Mouse (Mus musculus): Measurements from ENCODE around the gene Plekhb2. TPM values are rescaled to one million over a fixed set of nuclear protein-coding genes. Genes with fewer than 3 reads are reported as not detected.

Plekhb2 gene
- polyA plus RNA-seq (2014; fragmentation: Illumina TruSeq; extraction: RNeasy Lipid Tissue Mini Kit (QIAGEN cat#74804); ENCODE audit: low read depth, low replicate concordance), result 142 TPM

DNA sequence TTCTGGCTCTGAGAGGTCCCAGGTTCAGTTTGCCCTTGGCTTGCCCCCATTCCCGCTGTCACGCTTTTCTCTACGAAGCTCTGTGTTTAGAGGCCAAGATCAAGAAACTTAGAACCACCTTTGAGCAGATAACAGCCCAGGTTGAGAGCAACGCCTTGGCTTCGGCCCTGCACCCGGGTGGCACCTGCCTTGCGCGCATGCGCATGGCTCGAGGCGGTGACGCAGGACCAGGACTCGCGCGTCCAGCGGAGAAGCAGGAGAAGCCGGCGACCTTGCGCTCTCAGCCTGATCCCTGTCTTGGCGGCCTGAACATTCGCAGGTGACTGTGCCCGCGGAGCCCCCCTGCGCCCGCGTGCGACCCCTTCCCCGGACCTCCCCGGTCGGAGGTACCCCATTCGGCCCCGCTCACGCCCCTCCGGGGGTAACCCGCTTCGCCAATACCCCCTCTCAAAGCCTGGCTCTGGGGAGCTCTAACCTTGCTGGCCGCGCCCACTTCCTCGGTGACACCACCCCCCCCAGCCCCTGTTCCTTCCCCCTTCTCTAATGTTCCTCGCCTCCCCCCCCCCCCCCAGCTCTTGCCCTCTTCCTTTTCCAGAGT is at the start of gene Plekhb2:
Gene Plekhb2 (plus strand): TSS at position 232 of the 598 bp plus-strand sequence.

GRCm38 (mm10) chr1:34842887-34843618 is 6.7 kb upstream of the Plekhb2 start, which contains the start of gene Fam168b:
Fam168b (minus strand) TSS chr1:34843065.

Other genes starting within 250 kb of the Plekhb2 start
- gene Fam168b, start 6.9 kb upstream of the Plekhb2 start, polyA plus RNA-seq (2014; fragmentation: Illumina TruSeq; extraction: RNeasy Lipid Tissue Mini Kit (QIAGEN cat#74804); ENCODE audit: low read depth, low replicate concordance), result 40.4 TPM